32 mouse cellular contexts compared by ENCODE assay signal in the genomic region with DNA sequence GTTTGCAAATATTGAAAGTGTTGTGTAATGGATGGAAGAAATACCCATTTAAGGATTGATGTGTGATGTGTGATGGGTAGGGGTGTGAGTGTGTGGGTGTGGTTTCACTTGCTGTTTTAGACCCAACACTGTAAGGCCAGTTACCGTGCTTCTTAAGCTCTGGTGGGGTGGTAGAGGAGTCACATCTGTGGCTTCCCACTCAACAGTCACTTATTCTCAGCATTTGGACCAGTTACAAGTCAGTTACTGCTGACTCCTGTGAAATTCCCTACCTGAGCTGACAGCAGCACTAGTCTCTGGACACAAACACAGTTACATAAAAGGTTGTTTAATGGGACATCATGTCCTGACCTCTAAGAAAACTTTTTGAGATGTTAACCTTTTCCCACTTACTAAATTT. TPM values are rescaled to one million over a fixed set of nuclear protein-coding genes. Genes with fewer than 3 reads are reported as not detected.
A peak's percentile ranks its signal among the peaks of the same experiment; 100 is the strongest.
DNase-seq lines count a peak whose midpoint lies in the region; TF ChIP-seq lines count a peak whose summit lies in the region.
"Had no signal": no experiment of that assay in that cellular context is flagged by ENCODE, and none has a peak within 500 bp of the region (broad histone marks: within the 10 kb centered on the region; RNA-seq: fewer than 3 reads in every experiment).

No protein-coding gene starts in this region.

- no peak for DNase-seq in gastrocnemius, adult 2 months
- no peak for DNase-seq in gastrocnemius, postnatal 10 days
- peak; percentile 53 to 76 for DNase-seq in kidney, adult 8-10 months
- no peak for DNase-seq in kidney, postnatal 4 days
- peak; percentile 20 for DNase-seq in induced T-regulatory cell, adult 2 months (ENCODE audit: low read depth)
- DNase-seq in kidney, postnatal 36 days: peak; percentile 32 to 85
- no peak for DNase-seq in thymus, postnatal 10 days (ENCODE audit: low spot score in 2 of 2)
- DNase-seq: adrenal gland, postnatal 14 days; cerebellum, adult 2 months; cerebellum, postnatal 14 days; heart, postnatal 36 days; lung, adult 18-20 months; right cerebral cortex, postnatal 4 days; thymus, adult 2 months had no signal

- TF ChIP-seq CTCF in gastrocnemius, adult 2 months (IDR thresholded peaks at IDR 0.05): no peak

- H3K4me3 ChIP-seq in gastrocnemius, adult 2 months: no peak overlapping the region
- H3K4me3 ChIP-seq: embryonic facial prominence, embryonic 10.5 days; embryonic facial prominence, embryonic 15.5 days; forebrain, embryonic 12.5 days; heart, embryonic 10.5 days; hindbrain, embryonic 12.5 days; left cerebral cortex, adult 2 months; limb, embryonic 13.5 days; liver, embryonic 12.5 days; midbrain, embryonic 13.5 days; neural tube, embryonic 13.5 days had no signal

- H3K27ac ChIP-seq in gastrocnemius, adult 2 months: peak overlapping the region; percentile 79
- H3K27ac ChIP-seq: embryonic facial prominence, embryonic 10.5 days; embryonic facial prominence, embryonic 15.5 days; forebrain, embryonic 12.5 days; heart, embryonic 10.5 days; hindbrain, embryonic 12.5 days; hindbrain, postnatal 0 days; left cerebral cortex, adult 2 months; limb, embryonic 13.5 days; liver, embryonic 12.5 days; macrophage; midbrain, embryonic 13.5 days; neural tube, embryonic 13.5 days had no signal

- intact Hi-C loops in gastrocnemius, adult 2 months (cut with DNase I): no loop called here

RNA-seq across cellular contexts. Expression of gene Gm10135, which starts 26.4 kb away (rescaled TPM):
- not detected for total RNA-seq in gastrocnemius, adult 2 months (2021)
- not detected for total RNA-seq in gastrocnemius, postnatal 10 days (2021)
- total RNA-seq: adrenal gland, postnatal 14 days; gastrocnemius, adult 8-10 months; granulocyte monocyte progenitor cell, adult 5-6 weeks; heart, postnatal 36 days; hindbrain, postnatal 0 days; layer of hippocampus, adult 18-20 months; layer of hippocampus, postnatal 10 days; left cerebral cortex, adult 2 months; left cerebral cortex, postnatal 36 days had no signal

RNA-seq across cellular contexts. Expression of gene Slain2, which starts 34.0 kb away (rescaled TPM):
- 100 to 1,000 TPM; 113 TPM for total RNA-seq in gastrocnemius, adult 2 months (2021)
- total RNA-seq in gastrocnemius, postnatal 10 days (2021): 10 to 100 TPM; 80.4 to 87.9 TPM

RNA-seq across cellular contexts. Expression of gene Slc10a4, which starts 58.5 kb away (rescaled TPM):
- not detected for total RNA-seq in gastrocnemius, adult 2 months (2021)
- not detected for total RNA-seq in gastrocnemius, postnatal 10 days (2021)
- total RNA-seq: gastrocnemius, adult 8-10 months; granulocyte monocyte progenitor cell, adult 5-6 weeks; megakaryocyte-erythroid progenitor cell, adult 5-6 weeks had no signal

Comparison
In these comparisons a context has a peak if more than half of its experiments do, and no peak if none do; other contexts are left out.
1. DNase-seq: peak in kidney, adult 8-10 months (2 of 2), induced T-regulatory cell, adult 2 months (single experiment) and kidney, postnatal 36 days (2 of 2); none in gastrocnemius, adult 2 months (single experiment), gastrocnemius, postnatal 10 days (single experiment), kidney, postnatal 4 days (0 of 2) and thymus, postnatal 10 days (0 of 2).